Mouse (Mus musculus): ENCODE results near the gene Map3k11.

- TF ChIP-seq CTCF (IDR thresholded peaks at IDR 0.05; ENCODE audit: low read depth) (no peak), EP300 (optimal IDR thresholded peaks at IDR 0.05) (no peak)
Observed at GRCm38 (mm10) chr19:5734325-5734724, 45.8 kb downstream of the Map3k11 start.

Data from stomach, postnatal 0 days (tissue).